Comparison of ENCODE assay signal across 7 mouse cellular contexts in genomic region chr10:14332688-14333117, GRCm38 (mm10).
A peak's percentile ranks its signal among the peaks of the same experiment; 100 is the strongest.
DNase-seq lines count a peak whose midpoint lies in the region; ATAC-seq and TF ChIP-seq lines count a peak whose summit lies in the region.

No protein-coding gene starts in this region.

- H3K9ac ChIP-seq in CH12.LX (ENCODE audit: insufficient read depth, low read depth): no peak overlapping the region
- H3K9ac ChIP-seq in heart, embryonic 12.5 days: no peak overlapping the region

- H3K36me3 ChIP-seq in CH12.LX (replicated peaks in 1 of 2; ENCODE audit: control insufficient read depth in 1 of 2, insufficient read depth in 1 of 2, low read length in 1 of 2): no peaks in the 10 kb centered on the region
- H3K36me3 ChIP-seq in heart, embryonic 12.5 days: no peaks in the 10 kb centered on the region

- TF ChIP-seq EP300 in CH12.LX (IDR thresholded peaks at IDR 0.05; ENCODE audit: low read length): no peak

- TF ChIP-seq POLR2A in CH12.LX (IDR thresholded peaks at IDR 0.05; ENCODE audit: low read depth, low read length): no peak

- H3K9me3 ChIP-seq in CH12.LX (replicated peaks; ENCODE audit: low read length): no peaks in the 10 kb centered on the region
- H3K9me3 ChIP-seq in heart, embryonic 12.5 days (replicated peaks): no peaks in the 10 kb centered on the region

- no peak overlapping the region for H3K27ac ChIP-seq in CH12.LX (ENCODE audit: insufficient read depth, low read depth)
- H3K27ac ChIP-seq in heart, embryonic 12.5 days (ENCODE audit: poor library complexity, severe bottlenecking): no peak overlapping the region

- no peak overlapping the region for H3K4me2 ChIP-seq in CH12.LX (ENCODE audit: insufficient read depth, low read depth, poor library complexity, severe bottlenecking)
- H3K4me2 ChIP-seq in heart, embryonic 12.5 days: no peak overlapping the region

- 0 out of 4 replicates have a peak, but pooled peaks cover 0 to 2% of the 10 kb centered on the region in 2 experiments for H3K4me1 ChIP-seq in CH12.LX (ENCODE audit: control insufficient read depth in 1 of 2, insufficient read depth in 2 of 2)
- no peaks in the 10 kb centered on the region for H3K4me1 ChIP-seq in heart, embryonic 12.5 days (replicated peaks)

- TF ChIP-seq RAD21 in CH12.LX (IDR thresholded peaks at IDR 0.05; ENCODE audit: low read depth, low read length): peak; percentile 11

- 41% methylated on average over 4 of the region's 4 CpGs for WGBS in heart, embryonic 12.5 days

- ATAC-seq in heart, embryonic 12.5 days (ENCODE audit: insufficient number of reproducible peaks, low FRiP score): no peak

- in situ Hi-C loops in CH12.LX (cut with MboI; ENCODE audit: low pct_ligation_motif_present, low pct_unique_long_range_greater_than_20kb, low sequenced_read_pairs): no loop called here

- H3K27me3 ChIP-seq in CH12.LX (replicated peaks): no peaks in the 10 kb centered on the region
- H3K27me3 ChIP-seq in heart, embryonic 12.5 days (replicated peaks): no peaks in the 10 kb centered on the region

- H3K79me2 ChIP-seq in CH12.LX (replicated peaks; ENCODE audit: control insufficient read depth, extremely low read depth, insufficient read depth, poor library complexity, severe bottlenecking): no peaks in the 10 kb centered on the region

- H3K4me3 ChIP-seq in CH12.LX (replicated peaks in 1 of 3; ENCODE audit: low read depth in 2 of 3, low read length in 2 of 3, poor library complexity in 1 of 3): no peak overlapping the region
- H3K4me3 ChIP-seq in heart, embryonic 12.5 days: no peak overlapping the region

- dilution Hi-C loops in CH12.LX (cut with MboI; ENCODE audit: extremely low pct_ligation_motif_present, extremely low pct_unique_long_range_greater_than_20kb, low sequenced_read_pairs): no loop called here

- intact Hi-C loops in left cerebral cortex, postnatal 14 days (cut with DNase I): no loop called here

- peak in 1 of 2 experiments; percentile 33; a peak in 1 of 4 replicates for TF ChIP-seq CTCF in CH12.LX (conservative IDR thresholded peaks at IDR 0.05 in 1 of 2, IDR thresholded peaks at IDR 0.05 in 1 of 2; ENCODE audit: low read depth in 2 of 2, low read length in 2 of 2)

- DNase-seq in CH12.LX (ENCODE audit: extremely low read depth) (peak; percentile 2), ZHBTc4 (ENCODE audit: low read depth, low spot score) (peak; percentile 14)
- DNase-seq in frontal cortex, postnatal 36 days (ENCODE audit: low spot score in 2 of 2): peak; percentile 30 to 48
- peak; percentile 27 to 59 for DNase-seq in left cerebral cortex, postnatal 14 days (ENCODE audit: low spot score in 2 of 2)
- peak; percentile 9 to 30 for DNase-seq in right cerebral cortex, postnatal 36 days (ENCODE audit: low spot score in 2 of 2)
- no peak for DNase-seq in lung, postnatal 14 days

TF ChIP-seq in CH12.LX, 34 proteins besides CTCF, POLR2A, EP300 and RAD21:
- TF ChIP-seq TCF12 (IDR thresholded peaks at IDR 0.05; ENCODE audit: low read depth, low read length) (no peak), ZC3H11A (IDR thresholded peaks at IDR 0.05; ENCODE audit: low read depth, low read length) (no peak), POLR2AphosphoS2 (IDR thresholded peaks at IDR 0.05; ENCODE audit: low read depth, low read length) (no peak), SIN3A (IDR thresholded peaks at IDR 0.05; ENCODE audit: low read length) (no peak), ZKSCAN1 (IDR thresholded peaks at IDR 0.05; ENCODE audit: borderline replicate concordance, low read depth, low read length) (no peak), MAZ (IDR thresholded peaks at IDR 0.05; ENCODE audit: low read depth, low read length) (no peak), IRF4 (IDR thresholded peaks at IDR 0.05; ENCODE audit: low read depth, low read length) (no peak), E2F4 (IDR thresholded peaks at IDR 0.05; ENCODE audit: insufficient replicate concordance, low read depth, low read length) (no peak), NRF1 (IDR thresholded peaks at IDR 0.05; ENCODE audit: low read depth, low read length) (no peak), GABPA (IDR thresholded peaks at IDR 0.05; ENCODE audit: insufficient replicate concordance, low read depth, low read length) (no peak), MEF2A (IDR thresholded peaks at IDR 0.05; ENCODE audit: borderline replicate concordance, low read depth, low read length) (no peak), MAFK (IDR thresholded peaks at IDR 0.05; ENCODE audit: insufficient replicate concordance, low read length) (no peak), HCFC1 (IDR thresholded peaks at IDR 0.05; ENCODE audit: low read depth, low read length) (no peak), BHLHE40 (IDR thresholded peaks at IDR 0.05; ENCODE audit: low read depth, low read length) (no peak), RCOR1 (conservative IDR thresholded peaks at IDR 0.05; ENCODE audit: low read depth, low read length) (no peak), UBTF (IDR thresholded peaks at IDR 0.05; ENCODE audit: low read depth, low read length) (no peak), NELFE (IDR thresholded peaks at IDR 0.05; ENCODE audit: low read depth, low read length) (no peak), PAX5 (IDR thresholded peaks at IDR 0.05; ENCODE audit: low read length) (no peak), ELF1 (IDR thresholded peaks at IDR 0.05; ENCODE audit: low read depth, low read length) (no peak), CHD1 (IDR thresholded peaks at IDR 0.05; ENCODE audit: low read depth, low read length) (no peak)
